ENCODE assay signal across 8 mouse cellular contexts in genomic region chr11:24080541-24080940, GRCm38 (mm10). TPM values are rescaled to one million over a fixed set of nuclear protein-coding genes. Genes with fewer than 3 reads are reported as not detected.
DNase-seq lines count a peak whose midpoint lies in the region; ATAC-seq and TF ChIP-seq lines count a peak whose summit lies in the region.
"Had no signal": no experiment of that assay in that cellular context is flagged by ENCODE, and none has a peak within 500 bp of the region (broad histone marks: within the 10 kb centered on the region; RNA-seq: fewer than 3 reads in every experiment).

No protein-coding gene starts in this region.

- H3K9ac ChIP-seq in heart, embryonic 13.5 days: peak overlapping the region; percentile 92
- H3K9ac ChIP-seq in liver, adult 2 months (ENCODE audit: low read depth, low read length): no peak overlapping the region; the same call in 1 of the 2 replicates

- peaks cover 9% of the 10 kb centered on the region for H3K4me1 ChIP-seq in brown adipose tissue, adult 24 weeks (ENCODE audit: control insufficient read depth, insufficient read depth, insufficient read length, low read length)
- H3K4me1 ChIP-seq in heart, embryonic 13.5 days: peaks cover 34% of the 10 kb centered on the region
- peaks cover 11% of the 10 kb centered on the region for H3K4me1 ChIP-seq in liver, adult 2 months (ENCODE audit: control insufficient read depth, insufficient read depth, low read length)
- 0 out of 2 replicates have a peak, but pooled peaks cover 3% of the 10 kb centered on the region for H3K4me1 ChIP-seq in olfactory bulb, adult 2 months (ENCODE audit: control insufficient read depth, insufficient read depth, low read length)

- TF ChIP-seq POLR2A in liver, adult 2 months (IDR thresholded peaks at IDR 0.05; ENCODE audit: extremely low read depth, insufficient read depth, low read length): no peak
- TF ChIP-seq POLR2A in olfactory bulb, adult 2 months (IDR thresholded peaks at IDR 0.05; ENCODE audit: insufficient read depth, low read depth, low read length): peak; percentile 38; the same call in 1 of the 2 replicates

- H3K27ac ChIP-seq in left cerebral cortex, adult 2 months: peak overlapping the region; percentile 97
- H3K27ac ChIP-seq in brown adipose tissue, adult 24 weeks (replicated peaks; ENCODE audit: low read depth, low read length): no peak overlapping the region
- peak overlapping the region; percentile 94 for H3K27ac ChIP-seq in heart, embryonic 13.5 days (replicated peaks)
- H3K27ac ChIP-seq in liver, adult 2 months (replicated peaks; ENCODE audit: insufficient read depth, low read depth, low read length): no peak overlapping the region
- H3K27ac ChIP-seq in olfactory bulb, adult 2 months (ENCODE audit: insufficient read depth, low read depth, low read length): peak overlapping the region; percentile 80

- 0% methylated on average over 30 of the region's 30 CpGs for WGBS in heart, embryonic 13.5 days
- WGBS in liver, adult 2 months: 1% methylated on average over 30 of the region's 30 CpGs
- under 1% methylated on average over 29 of the region's 30 CpGs for WGBS in olfactory bulb, adult 2 months

- peaks cover 5% of the 10 kb centered on the region for H3K36me3 ChIP-seq in heart, embryonic 13.5 days
- no peaks in the 10 kb centered on the region for H3K36me3 ChIP-seq in liver, adult 2 months (ENCODE audit: control insufficient read depth, insufficient read depth, low read length)

- ATAC-seq in heart, embryonic 13.5 days (ENCODE audit: extremely low read depth, insufficient number of reproducible peaks, low FRiP score, low TSS enrichment): no peak

- peak overlapping the region; percentile 75 for H3K4me3 ChIP-seq in left cerebral cortex, adult 2 months
- peak overlapping the region; percentile 29 for H3K4me3 ChIP-seq in brown adipose tissue, adult 24 weeks (ENCODE audit: insufficient read depth, low read depth, low read length)
- peak overlapping the region; percentile 68 for H3K4me3 ChIP-seq in heart, embryonic 13.5 days
- peak overlapping the region; percentile 26; the same call in 1 of the 2 replicates for H3K4me3 ChIP-seq in liver, adult 2 months (ENCODE audit: insufficient read depth, low read depth, low read length)
- H3K4me3 ChIP-seq in olfactory bulb, adult 2 months (ENCODE audit: insufficient read depth, low read depth, low read length): peak overlapping the region; percentile 64

- H3K79me2 ChIP-seq in liver, adult 2 months (ENCODE audit: control insufficient read depth, insufficient read depth, low read length): no peaks in the 10 kb centered on the region

- H3K27me3 ChIP-seq in heart, embryonic 13.5 days (replicated peaks): 0 out of 2 replicates have a peak, but pooled peaks cover 1% of the 10 kb centered on the region
- peaks cover 36% of the 10 kb centered on the region for H3K27me3 ChIP-seq in liver, adult 2 months (ENCODE audit: control insufficient read depth, insufficient read depth, low read length)

- intact Hi-C loops in left cerebral cortex, adult 2 months (cut with DNase I): loop anchor here (2.0 to 10.0 kb wide), 6 partner anchors 62 to 1220 kb away; no protein-coding TSS in a partner anchor

- peak in 1 of 2 experiments; percentile 66 for DNase-seq in left cerebral cortex, adult 2 months (ENCODE audit: extremely low spot score in 1 of 2, low spot score in 2 of 2)
- no peak for DNase-seq in left cerebral cortex, adult 9 months (ENCODE audit: low spot score in 2 of 2)
- DNase-seq in liver, adult 2 months (ENCODE audit: extremely low read depth, low read depth, low spot score): no peak
- peak; percentile 57 for DNase-seq in thymus, postnatal 25 days

- TF ChIP-seq CTCF in left cerebral cortex, adult 2 months (IDR thresholded peaks at IDR 0.05): no peak
- TF ChIP-seq CTCF in liver, adult 2 months (IDR thresholded peaks at IDR 0.05; ENCODE audit: low read depth, low read length): no peak
- TF ChIP-seq CTCF in olfactory bulb, adult 2 months (IDR thresholded peaks at IDR 0.05; ENCODE audit: insufficient read depth, low read depth, low read length): no peak

- H3K4me2 ChIP-seq in heart, embryonic 13.5 days: peak overlapping the region; percentile 92

- H3K9me3 ChIP-seq in heart, embryonic 13.5 days: no peaks in the 10 kb centered on the region

RNA-seq across cellular contexts. Expression of gene Bcl11a, which starts 2.7 kb away (rescaled TPM):
- 100 to 1,000 TPM; 101 to 103 TPM for total RNA-seq in left cerebral cortex, adult 2 months (2021)
- polyA plus RNA-seq in brown adipose tissue, adult 24 weeks (2012; ENCODE audit: insufficient read depth, insufficient read length, missing spikeins): not detected in 2 replicates
- polyA plus RNA-seq in heart, embryonic 13.5 days (2015; fragmentation: Nextera tagmentation; extraction: Ambion mirVana): 15.3 and 15.9 TPM in 2 replicates
- 0.09 and 0.27 TPM in 2 replicates for total RNA-seq in liver, adult 2 months (2014; rRNA removed)
- polyA plus RNA-seq in liver, adult 2 months (2012; rRNA removed): 0.05 and 0.13 TPM in 2 replicates
- polyA plus RNA-seq in olfactory bulb, adult 2 months (2012; ENCODE audit: insufficient read depth, insufficient read length, low replicate concordance, missing spikeins): 89.4 TPM in 1 of 2 replicates, not detected in the other

RNA-seq across cellular contexts. Expression of gene A830031A19Rik, which starts 5.7 kb away (rescaled TPM):
- total RNA-seq in left cerebral cortex, adult 2 months (2021): 1 to 10 TPM in 1 of 2 experiments, under 1 TPM in 1; 0.82 to 1.4 TPM
- polyA plus RNA-seq in brown adipose tissue, adult 24 weeks (2012; ENCODE audit: insufficient read depth, insufficient read length, missing spikeins): not detected in 2 replicates
- not detected in 2 replicates for polyA plus RNA-seq in heart, embryonic 13.5 days (2015; fragmentation: Nextera tagmentation; extraction: Ambion mirVana)
- total RNA-seq in liver, adult 2 months (2014; rRNA removed): not detected in 2 replicates
- not detected in 2 replicates for polyA plus RNA-seq in liver, adult 2 months (2012; rRNA removed)
- not detected in 2 replicates for polyA plus RNA-seq in olfactory bulb, adult 2 months (2012; ENCODE audit: insufficient read depth, insufficient read length, low replicate concordance, missing spikeins)
- total RNA-seq: common myeloid progenitor, adult 5-6 weeks had no signal

Comparison
In these comparisons a context has a peak if more than half of its experiments do, and no peak if none do; other contexts are left out.
1. H3K27ac ChIP-seq: peak in left cerebral cortex, adult 2 months (single experiment), heart, embryonic 13.5 days (single experiment) and olfactory bulb, adult 2 months (single experiment); none in brown adipose tissue, adult 24 weeks (single experiment) and liver, adult 2 months (single experiment).
2. RNA of gene Bcl11a, which starts 2.7 kb away (polyA plus RNA-seq): 89.4 TPM in olfactory bulb, adult 2 months and 15.3 to 15.9 TPM in heart, embryonic 13.5 days; not detected in brown adipose tissue, adult 24 weeks and 0.05 to 0.13 TPM in liver, adult 2 months; every median in the first group is over 10 times any median in the second.
3. Peak in every context shown above with its lines, with median percentiles within 50 percentile points of each other: H3K4me3 ChIP-seq.